Mouse (Mus musculus): ENCODE measurements around the gene Tor1aip2. TPM values are rescaled to one million over a fixed set of nuclear protein-coding genes. Genes with fewer than 3 reads are reported as not detected.

Tor1aip2 gene
- total and polyA plus RNA-seq, 3 experiments: 28.7 to 69.5 (median 62.8) TPM

GRCm38 (mm10) chr1:156046688-156047087 is 11.5 kb downstream of the Tor1aip2 start:
- peak; percentile 18 for DNase-seq (ENCODE audit: extremely low read depth)
- Histone ChIP-seq H3K4me3 (replicated peaks in 1 of 3; ENCODE audit: low read depth in 2 of 3, low read length in 2 of 3, poor library complexity in 1 of 3) (no peak overlapping the region), H3K9ac (ENCODE audit: insufficient read depth, low read depth) (no peak overlapping the region), H3K9me3 (replicated peaks; ENCODE audit: low read length) (no peaks in the 10 kb centered on the region), H3K36me3 (replicated peaks in 1 of 2; ENCODE audit: control insufficient read depth in 1 of 2, insufficient read depth in 1 of 2, low read length in 1 of 2) (peaks cover 58 to 84% of the 10 kb centered on the region in 2 experiments), H3K4me1 (ENCODE audit: control insufficient read depth in 1 of 2, insufficient read depth in 2 of 2) (peaks cover 4 to 49% of the 10 kb centered on the region in 2 experiments; a peak in 3 of 4 replicates), H3K4me2 (ENCODE audit: insufficient read depth, low read depth, poor library complexity, severe bottlenecking) (no peak overlapping the region), H3K27ac (ENCODE audit: insufficient read depth, low read depth) (no peak overlapping the region), H3K79me2 (replicated peaks; ENCODE audit: control insufficient read depth, extremely low read depth, insufficient read depth, poor library complexity, severe bottlenecking) (peaks cover 87% of the 10 kb centered on the region), H3K27me3 (replicated peaks) (no peaks in the 10 kb centered on the region)
- dilution Hi-C loops (cut with MboI; ENCODE audit: extremely low pct_ligation_motif_present, extremely low pct_unique_long_range_greater_than_20kb, low sequenced_read_pairs): no loop called here
- in situ Hi-C loops (cut with MboI; ENCODE audit: low pct_ligation_motif_present, low pct_unique_long_range_greater_than_20kb, low sequenced_read_pairs): no loop called here
- TF ChIP-seq MAZ (IDR thresholded peaks at IDR 0.05; ENCODE audit: low read depth, low read length) (no peak), NRF1 (IDR thresholded peaks at IDR 0.05; ENCODE audit: low read depth, low read length) (peak; percentile 23; the same call in 1 of the 2 replicates), BHLHE40 (IDR thresholded peaks at IDR 0.05; ENCODE audit: low read depth, low read length) (peak; percentile 67), CHD2 (IDR thresholded peaks at IDR 0.05; ENCODE audit: low read length) (peak; percentile 34; the same call in 1 of the 2 replicates)

- dilution Hi-C loops (cut with MboI; ENCODE audit: extremely low pct_ligation_motif_present, extremely low pct_unique_long_range_greater_than_20kb, low sequenced_read_pairs): no loop called here
- DNase-seq (ENCODE audit: extremely low read depth): no peak
- H3K36me3 ChIP-seq (replicated peaks in 1 of 2; ENCODE audit: control insufficient read depth in 1 of 2, insufficient read depth in 1 of 2, low read length in 1 of 2): peaks cover 58 to 86% of the 10 kb centered on the region in 2 experiments
Observed at GRCm38 (mm10) chr1:156058207-156058606, 23.0 kb downstream of the Tor1aip2 start.

GRCm38 (mm10) chr1:156062193-156062592 is 27.0 kb downstream of the Tor1aip2 start:
- H3K27me3 ChIP-seq (replicated peaks): no peaks in the 10 kb centered on the region
- peaks cover 0 to 5% of the 10 kb centered on the region in 2 experiments; a peak in 1 of 4 replicates for H3K4me1 ChIP-seq (ENCODE audit: control insufficient read depth in 1 of 2, insufficient read depth in 2 of 2)
- H3K36me3 ChIP-seq (replicated peaks in 1 of 2; ENCODE audit: control insufficient read depth in 1 of 2, insufficient read depth in 1 of 2, low read length in 1 of 2): peaks cover 64 to 86% of the 10 kb centered on the region in 2 experiments
- TF ChIP-seq POLR2A (IDR thresholded peaks at IDR 0.05; ENCODE audit: low read depth, low read length) (no peak), POLR2AphosphoS2 (IDR thresholded peaks at IDR 0.05; ENCODE audit: low read depth, low read length) (no peak), KAT2A (IDR thresholded peaks at IDR 0.05; ENCODE audit: insufficient replicate concordance, low read length) (no peak), IRF4 (IDR thresholded peaks at IDR 0.05; ENCODE audit: low read depth, low read length) (no peak), JUND (conservative IDR thresholded peaks at IDR 0.05; ENCODE audit: low read depth, low read length) (no peak), ZMIZ1 (IDR thresholded peaks at IDR 0.05; ENCODE audit: low read depth, low read length) (no peak), PAX5 (IDR thresholded peaks at IDR 0.05; ENCODE audit: low read length) (no peak), HCFC1 (IDR thresholded peaks at IDR 0.05; ENCODE audit: low read depth, low read length) (no peak), TCF12 (IDR thresholded peaks at IDR 0.05; ENCODE audit: low read depth, low read length) (no peak), ETS1 (conservative IDR thresholded peaks at IDR 0.05; ENCODE audit: low read depth, low read length) (no peak), NRF1 (IDR thresholded peaks at IDR 0.05; ENCODE audit: low read depth, low read length) (no peak), CTCF (conservative IDR thresholded peaks at IDR 0.05 in 1 of 2, IDR thresholded peaks at IDR 0.05 in 1 of 2; ENCODE audit: low read depth in 2 of 2, low read length in 2 of 2) (no peak), SIN3A (IDR thresholded peaks at IDR 0.05; ENCODE audit: low read length) (no peak)
- in situ Hi-C loops (cut with MboI; ENCODE audit: low pct_ligation_motif_present, low pct_unique_long_range_greater_than_20kb, low sequenced_read_pairs) (no loop called here), dilution Hi-C loops (cut with MboI; ENCODE audit: extremely low pct_ligation_motif_present, extremely low pct_unique_long_range_greater_than_20kb, low sequenced_read_pairs) (no loop called here)
- H3K9me3 ChIP-seq (replicated peaks; ENCODE audit: low read length): no peaks in the 10 kb centered on the region
- DNase-seq (ENCODE audit: extremely low read depth): no peak
- no peak overlapping the region for H3K4me3 ChIP-seq (replicated peaks in 1 of 3; ENCODE audit: low read depth in 2 of 3, low read length in 2 of 3, poor library complexity in 1 of 3)
- no peak overlapping the region for H3K9ac ChIP-seq (ENCODE audit: insufficient read depth, low read depth)
- no peak overlapping the region for H3K4me2 ChIP-seq (ENCODE audit: insufficient read depth, low read depth, poor library complexity, severe bottlenecking)
- H3K79me2 ChIP-seq (replicated peaks; ENCODE audit: control insufficient read depth, extremely low read depth, insufficient read depth, poor library complexity, severe bottlenecking): no peaks in the 10 kb centered on the region
- no peak overlapping the region for H3K27ac ChIP-seq (ENCODE audit: insufficient read depth, low read depth)

More at GRCm38 (mm10) chr1:156058207-156058606, 23.0 kb downstream of the Tor1aip2 start:
- Histone ChIP-seq H3K4me2 (ENCODE audit: insufficient read depth, low read depth, poor library complexity, severe bottlenecking) (no peak overlapping the region), H3K9me3 (replicated peaks; ENCODE audit: low read length) (no peaks in the 10 kb centered on the region), H3K27ac (ENCODE audit: insufficient read depth, low read depth) (no peak overlapping the region), H3K79me2 (replicated peaks; ENCODE audit: control insufficient read depth, extremely low read depth, insufficient read depth, poor library complexity, severe bottlenecking) (0 out of 2 replicates have a peak, but pooled peaks cover 3% of the 10 kb centered on the region), H3K9ac (ENCODE audit: insufficient read depth, low read depth) (no peak overlapping the region), H3K4me1 (ENCODE audit: control insufficient read depth in 1 of 2, insufficient read depth in 2 of 2) (no peaks in the 10 kb centered on the region), H3K27me3 (replicated peaks) (no peaks in the 10 kb centered on the region), H3K4me3 (replicated peaks in 1 of 3; ENCODE audit: low read depth in 2 of 3, low read length in 2 of 3, poor library complexity in 1 of 3) (no peak overlapping the region)
- in situ Hi-C loops (cut with MboI; ENCODE audit: low pct_ligation_motif_present, low pct_unique_long_range_greater_than_20kb, low sequenced_read_pairs): no loop called here
- no peak for TF ChIP-seq MAFK (IDR thresholded peaks at IDR 0.05; ENCODE audit: insufficient replicate concordance, low read length)
- no peak for TF ChIP-seq HCFC1 (IDR thresholded peaks at IDR 0.05; ENCODE audit: low read depth, low read length)
- no peak for TF ChIP-seq MEF2A (IDR thresholded peaks at IDR 0.05; ENCODE audit: borderline replicate concordance, low read depth, low read length)
- TF ChIP-seq ELF1 (IDR thresholded peaks at IDR 0.05; ENCODE audit: low read depth, low read length): no peak
- TF ChIP-seq GABPA (IDR thresholded peaks at IDR 0.05; ENCODE audit: insufficient replicate concordance, low read depth, low read length): no peak
- no peak for TF ChIP-seq CTCF (conservative IDR thresholded peaks at IDR 0.05 in 1 of 2, IDR thresholded peaks at IDR 0.05 in 1 of 2; ENCODE audit: low read depth in 2 of 2, low read length in 2 of 2)
- TF ChIP-seq EP300 (IDR thresholded peaks at IDR 0.05; ENCODE audit: low read length): no peak
- TF ChIP-seq ZC3H11A (IDR thresholded peaks at IDR 0.05; ENCODE audit: low read depth, low read length): no peak
- no peak for TF ChIP-seq IRF4 (IDR thresholded peaks at IDR 0.05; ENCODE audit: low read depth, low read length)
- no peak for TF ChIP-seq MYC (IDR thresholded peaks at IDR 0.05; ENCODE audit: low read depth, low read length)
- TF ChIP-seq NRF1 (IDR thresholded peaks at IDR 0.05; ENCODE audit: low read depth, low read length): no peak
- TF ChIP-seq E2F4 (IDR thresholded peaks at IDR 0.05; ENCODE audit: insufficient replicate concordance, low read depth, low read length): no peak
- TF ChIP-seq CHD1 (IDR thresholded peaks at IDR 0.05; ENCODE audit: low read depth, low read length): no peak
- TF ChIP-seq MAZ (IDR thresholded peaks at IDR 0.05; ENCODE audit: low read depth, low read length): no peak
- TF ChIP-seq CHD2 (IDR thresholded peaks at IDR 0.05; ENCODE audit: low read length): no peak
- TF ChIP-seq ZNF384 (IDR thresholded peaks at IDR 0.05; ENCODE audit: low read depth, low read length): no peak
- TF ChIP-seq USF1 (IDR thresholded peaks at IDR 0.05; ENCODE audit: low read depth, low read length): no peak
- TF ChIP-seq USF2 (conservative IDR thresholded peaks at IDR 0.05; ENCODE audit: low read depth, low read length): no peak
- TF ChIP-seq JUND (conservative IDR thresholded peaks at IDR 0.05; ENCODE audit: low read depth, low read length): no peak
- TF ChIP-seq ETS1 (conservative IDR thresholded peaks at IDR 0.05; ENCODE audit: low read depth, low read length): no peak
